Mouse (Mus musculus) hindbrain, postnatal 0 days (tissue): Measurements from ENCODE around the gene Zfp286. TPM values are rescaled to one million over a fixed set of nuclear protein-coding genes. Genes with fewer than 3 reads are reported as not detected.

ENCODE experiments used
- ATAC-seq: fragments of 200-750 bp; cut with Nextera tagmentation; 2 replicates; pipeline ENCODE4 v1.8.0; 2017; ENCODE audit warnings: mild to moderate bottlenecking, moderate TSS enrichment, moderate library complexity
- DNase-seq: peaks from one replicate; pipeline ENCODE4 v3.0.0-alpha.2; 2015; ENCODE audit warnings: low spot score
- H3K27ac ChIP-seq: fragments of 300-500 bp; sonication (generic); 2 replicates; pipeline ENCODE4 v1.5.1; 2014; ENCODE audit warnings: mild to moderate bottlenecking
- H3K27me3 ChIP-seq: fragments of 300-500 bp; sonication (generic); 2 replicates; pipeline ENCODE4 v1.6.1; 2014; ENCODE audit warnings: low read length, mixed read lengths; ENCODE audit not compliant: insufficient read depth
- H3K36me3 ChIP-seq: fragments of 300-500 bp; sonication (generic); 2 replicates; pipeline ENCODE4 v1.6.1; 2014; ENCODE audit warnings: low read length, mixed read lengths; ENCODE audit not compliant: insufficient read depth
- H3K4me1 ChIP-seq: fragments of 300-500 bp; sonication (generic); 2 replicates; pipeline ENCODE4 v1.6.1; 2014; ENCODE audit warnings: antibody characterized with exemption, low read length, mixed read lengths; ENCODE audit not compliant: insufficient read depth
- H3K4me2 ChIP-seq: fragments of 300-500 bp; sonication (generic); 2 replicates; pipeline ENCODE4 v1.6.1; 2014; ENCODE audit warnings: low read depth, mild to moderate bottlenecking, low read length, moderate library complexity, mixed read lengths
- H3K4me3 ChIP-seq: fragments of 300-500 bp; sonication (generic); 2 replicates; pipeline ENCODE4 v1.5.1; 2014; ENCODE audit warnings: low read length
- H3K9ac ChIP-seq: fragments of 300-500 bp; sonication (generic); replicated peaks from 2 replicates; pipeline ENCODE4 v1.6.1; 2014; ENCODE audit warnings: mild to moderate bottlenecking, low read length, moderate library complexity, mixed read lengths
- H3K9me3 ChIP-seq: fragments of 300-500 bp; sonication (generic); 2 replicates; pipeline ENCODE4 v1.6.1; 2016; ENCODE audit warnings: low read length, mixed read lengths
- CTCF ChIP-seq: IDR thresholded peaks from 2 replicates; pipeline ENCODE4 v1.5.1; 2016; ENCODE audit warnings: antibody characterized with exemption, control low read depth, low read depth
- WGBS: fragments of 180-500 bp; shearing (Covaris S2); extraction: QIAGEN DNeasy Blood & Tissue Kit; methylation state at CpG from one replicate; pipeline ENCODE4 v1.1.7; 2014; 5-methylcytosine and 5-hydroxymethylcytosine counted together
- polyA plus RNA-seq: library from polyadenylated mRNA; unstranded; fragments of >200 nt; fragmentation: Nextera tagmentation; extraction: Ambion mirVana; gene quantifications from 2 replicates; pipeline ENCODE4 v1.2.1, GENCODE M21; 2015
- total RNA-seq: library from RNA; depleted of rRNA; stranded (reverse); fragments of >200 nt; gene quantifications from 2 replicates; pipeline ENCODE4 v1.2.3, GENCODE M21; 2014; rRNA removed

Gene Zfp286
- total and polyA plus RNA-seq, 2 experiments from 2014 or later = 14.8 to 18.3 TPM

GRCm38 (mm10) chr11:62731311-62732021 lies 57.8 kb downstream of the Zfp286 start, which contains the start of gene Zfp287:
Gene Zfp287, minus strand, starts transcription at chr11:62731905.
- H3K4me3 ChIP-seq = peak within 1 kb of the TSS; percentile 51
- WGBS = under 1% methylated on average over 48 of the region's 48 CpGs
- DNase-seq = peak; percentile 97
- peak within 1 kb of the TSS; percentile 52 for H3K9ac ChIP-seq
- ATAC-seq = peak; percentile 99
- peaks cover 19% of the 10 kb centered on the region; the same call in 1 of the 2 replicates for H3K36me3 ChIP-seq
- H3K4me1 ChIP-seq = no peaks in the 10 kb centered on the region
- H3K9me3 ChIP-seq = no peaks in the 10 kb centered on the region
- TF ChIP-seq CTCF = no peak
- H3K27me3 ChIP-seq = no peaks in the 10 kb centered on the region
- peak within 1 kb of the TSS; percentile 82 for H3K27ac ChIP-seq
- peak within 1 kb of the TSS; percentile 59 for H3K4me2 ChIP-seq

- ATAC-seq = no peak
- no peak overlapping the region for H3K9ac ChIP-seq
- no peak overlapping the region for H3K4me3 ChIP-seq
- 94% methylated on average over 8 of the region's 8 CpGs for WGBS
- TF ChIP-seq CTCF = no peak
- H3K27ac ChIP-seq = no peak overlapping the region
- H3K36me3 ChIP-seq = peaks cover 43% of the 10 kb centered on the region; the same call in 1 of the 2 replicates
- H3K9me3 ChIP-seq = no peaks in the 10 kb centered on the region
- no peaks in the 10 kb centered on the region for H3K27me3 ChIP-seq
- no peaks in the 10 kb centered on the region for H3K4me1 ChIP-seq
- no peak overlapping the region for H3K4me2 ChIP-seq
- no peak for DNase-seq
Measured at GRCm38 (mm10) chr11:62728276-62728675, 61.0 kb downstream of the Zfp286 start.

- Histone ChIP-seq H3K9me3 (no peaks in the 10 kb centered on the region), H3K9ac (no peak overlapping the region), H3K27me3 (no peaks in the 10 kb centered on the region), H3K4me1 (no peaks in the 10 kb centered on the region), H3K27ac (no peak overlapping the region), H3K4me3 (no peak overlapping the region), H3K36me3 (peaks cover 39% of the 10 kb centered on the region), H3K4me2 (no peak overlapping the region)
- DNase-seq (no peak), ATAC-seq (no peak)
- TF ChIP-seq CTCF = no peak
- 80% methylated on average over 5 of the region's 5 CpGs for WGBS
Measured at GRCm38 (mm10) chr11:62710657-62711056, 78.6 kb downstream of the Zfp286 start.

GRCm38 (mm10) chr11:62708252-62708651 lies 81.0 kb downstream of the Zfp286 start:
- DNase-seq = no peak
- H3K4me2 ChIP-seq = no peak overlapping the region
- H3K4me1 ChIP-seq = no peaks in the 10 kb centered on the region
- no peak overlapping the region for H3K4me3 ChIP-seq
- H3K27me3 ChIP-seq = no peaks in the 10 kb centered on the region
- H3K9ac ChIP-seq = no peak overlapping the region
- no peaks in the 10 kb centered on the region for H3K9me3 ChIP-seq
- ATAC-seq = no peak
- TF ChIP-seq CTCF = no peak
- 82% methylated on average over 7 of the region's 7 CpGs for WGBS
- H3K27ac ChIP-seq = no peak overlapping the region
- H3K36me3 ChIP-seq = peaks cover 25% of the 10 kb centered on the region

- no peak for TF ChIP-seq CTCF
- Histone ChIP-seq H3K36me3 (peaks cover 13% of the 10 kb centered on the region), H3K27ac (no peak overlapping the region), H3K9ac (no peak overlapping the region), H3K27me3 (no peaks in the 10 kb centered on the region), H3K4me3 (no peak overlapping the region), H3K4me2 (no peak overlapping the region), H3K9me3 (no peaks in the 10 kb centered on the region), H3K4me1 (no peaks in the 10 kb centered on the region)
- DNase-seq (no peak), ATAC-seq (no peak)
- WGBS = 86% methylated on average over 2 of the region's 2 CpGs
Measured at GRCm38 (mm10) chr11:62706141-62706540, 83.1 kb downstream of the Zfp286 start.

Other genes starting within 250 kb of the Zfp286 start
- gene Ubb, start 238.3 kb downstream of the Zfp286 start, total RNA-seq = 1,525 and 1,633 TPM in 2 replicates
- 4,229 and 4,277 TPM in 2 replicates for gene Ubb, start 238.3 kb downstream of the Zfp286 start, polyA plus RNA-seq
- 46.2 and 51.0 TPM in 2 replicates for gene Trpv2, start 215.0 kb downstream of the Zfp286 start, total RNA-seq
- 24.4 and 24.9 TPM in 2 replicates for gene Trpv2, start 215.0 kb downstream of the Zfp286 start, polyA plus RNA-seq
- gene Lrrc75a, start 140.9 kb downstream of the Zfp286 start, total RNA-seq = 26.0 and 29.7 TPM in 2 replicates
- gene Lrrc75a, start 140.9 kb downstream of the Zfp286 start, polyA plus RNA-seq = 6.4 and 6.9 TPM in 2 replicates
- gene Mmgt2, start 140.8 kb downstream of the Zfp286 start, total RNA-seq = 15.6 and 43.9 TPM in 2 replicates
- gene Mmgt2, start 140.8 kb downstream of the Zfp286 start, polyA plus RNA-seq = 22.6 and 28.1 TPM in 2 replicates
- gene Zfp287, start 57.6 kb downstream of the Zfp286 start, total RNA-seq = 11.1 and 16.2 TPM in 2 replicates
- 12.0 and 12.8 TPM in 2 replicates for gene Zfp287, start 57.6 kb downstream of the Zfp286 start, polyA plus RNA-seq
- gene Gm10428, start 36.4 kb downstream of the Zfp286 start, total RNA-seq = not detected in 2 replicates
- gene Gm10428, start 36.4 kb downstream of the Zfp286 start, polyA plus RNA-seq = not detected in 2 replicates
- gene Trim16, start 30.8 kb upstream of the Zfp286 start, total RNA-seq = 5.2 and 7.2 TPM in 2 replicates
- 5.5 and 6.1 TPM in 2 replicates for gene Trim16, start 30.8 kb upstream of the Zfp286 start, polyA plus RNA-seq
- 0.36 and 0.37 TPM in 2 replicates for gene Fbxw10, start 57.6 kb upstream of the Zfp286 start, total RNA-seq
- gene Fbxw10, start 57.6 kb upstream of the Zfp286 start, polyA plus RNA-seq = 0.36 and 0.82 TPM in 2 replicates
- 26.7 and 27.5 TPM in 2 replicates for gene Tvp23b, start 90.0 kb upstream of the Zfp286 start, total RNA-seq
- gene Tvp23b, start 90.0 kb upstream of the Zfp286 start, polyA plus RNA-seq = 41.5 and 42.6 TPM in 2 replicates
- not detected in 2 replicates for gene Cdrt4, start 161.7 kb upstream of the Zfp286 start, total RNA-seq
- 0.26 and 0.35 TPM in 2 replicates for gene Cdrt4, start 161.7 kb upstream of the Zfp286 start, polyA plus RNA-seq